Mouse (Mus musculus) liver, embryonic 11.5 days (tissue): ENCODE results near the gene Esrrg. TPM values are rescaled to one million over a fixed set of nuclear protein-coding genes. Genes with fewer than 3 reads are reported as not detected.

ENCODE experiments used
- ATAC-seq: fragments of 200-750 bp; cut with Nextera tagmentation; replicated peaks from 2 replicates; pipeline ENCODE4 v1.8.0; 2017; ENCODE audit warnings: moderate number of reproducible peaks, mild to moderate bottlenecking, moderate TSS enrichment, moderate library complexity; ENCODE audit not compliant: low FRiP score
- DNase-seq: peaks from one replicate; pipeline ENCODE4 v3.0.0-alpha.2; 2017; ENCODE audit warnings: low spot score
- H3K27ac ChIP-seq: fragments of 300-500 bp; sonication (generic); 2 replicates; pipeline ENCODE4 v1.5.1; 2014; ENCODE audit warnings: mild to moderate bottlenecking, low read depth, low read length, control low read depth
- H3K27me3 ChIP-seq: fragments of 300-500 bp; sonication (generic); replicated peaks from 2 replicates; pipeline ENCODE4 v1.6.1; 2014; ENCODE audit warnings: low read length, mixed read lengths; ENCODE audit not compliant: control insufficient read depth, insufficient read depth
- H3K36me3 ChIP-seq: fragments of 300-500 bp; sonication (generic); 2 replicates; pipeline ENCODE4 v1.6.1; 2014; ENCODE audit warnings: mild to moderate bottlenecking, low read length, moderate library complexity, mixed read lengths; ENCODE audit not compliant: control insufficient read depth, insufficient read depth
- H3K4me1 ChIP-seq: fragments of 300-500 bp; sonication (generic); replicated peaks from 2 replicates; pipeline ENCODE4 v1.6.1; 2014; ENCODE audit warnings: low read length, mixed read lengths; ENCODE audit not compliant: control insufficient read depth, insufficient read depth
- H3K4me2 ChIP-seq: fragments of 300-500 bp; sonication (generic); 2 replicates; pipeline ENCODE4 v1.6.1; 2014; ENCODE audit warnings: mild to moderate bottlenecking, control low read depth, moderate library complexity
- H3K4me3 ChIP-seq: fragments of 300-500 bp; sonication (generic); 2 replicates; pipeline ENCODE4 v1.5.1; 2014; ENCODE audit warnings: low read depth, low read length, control low read depth
- H3K9ac ChIP-seq: fragments of 300-500 bp; sonication (generic); 2 replicates; pipeline ENCODE4 v1.6.1; 2014; ENCODE audit warnings: low read depth, low read length, control low read depth
- H3K9me3 ChIP-seq: fragments of 300-500 bp; sonication (generic); 2 replicates; pipeline ENCODE4 v1.6.1; 2016; ENCODE audit warnings: low read length, inconsistent platforms, mixed read lengths; ENCODE audit not compliant: control insufficient read depth
- WGBS: fragments of 180-500 bp; shearing (Covaris S2); extraction: QIAGEN DNeasy Blood & Tissue Kit; methylation state at CpG from one replicate; pipeline ENCODE4 v1.1.7; 2014; 5-methylcytosine and 5-hydroxymethylcytosine counted together
- polyA plus RNA-seq: library from polyadenylated mRNA; unstranded; fragments of >200 nt; fragmentation: Nextera tagmentation; extraction: Ambion mirVana; gene quantifications from 2 replicates; pipeline ENCODE4 v1.2.1, GENCODE M21; 2014

Esrrg gene
- 0.55 and 0.95 TPM in 2 replicates for polyA plus RNA-seq

GRCm38 (mm10) chr1:187608261-187608921 lies at the start of gene Esrrg:
TSS of gene Esrrg (plus strand) at chr1:187608791.
- H3K27ac ChIP-seq, result no peak within 1 kb of the TSS
- H3K36me3 ChIP-seq, result no peaks in the 10 kb centered on the region
- peaks cover 87% of the 10 kb centered on the region for H3K27me3 ChIP-seq
- H3K4me1 ChIP-seq, result no peaks in the 10 kb centered on the region
- ATAC-seq, result no peak
- peak within 1 kb of the TSS; percentile 46 for H3K4me3 ChIP-seq
- 2% methylated on average over 21 of the region's 21 CpGs for whole genome bisulfite sequencing
- H3K9ac ChIP-seq, result no peak within 1 kb of the TSS
- DNase-seq, result peak; percentile 49
- H3K9me3 ChIP-seq, result no peaks in the 10 kb centered on the region
- peak within 1 kb of the TSS; percentile 73 for H3K4me2 ChIP-seq

DNA sequence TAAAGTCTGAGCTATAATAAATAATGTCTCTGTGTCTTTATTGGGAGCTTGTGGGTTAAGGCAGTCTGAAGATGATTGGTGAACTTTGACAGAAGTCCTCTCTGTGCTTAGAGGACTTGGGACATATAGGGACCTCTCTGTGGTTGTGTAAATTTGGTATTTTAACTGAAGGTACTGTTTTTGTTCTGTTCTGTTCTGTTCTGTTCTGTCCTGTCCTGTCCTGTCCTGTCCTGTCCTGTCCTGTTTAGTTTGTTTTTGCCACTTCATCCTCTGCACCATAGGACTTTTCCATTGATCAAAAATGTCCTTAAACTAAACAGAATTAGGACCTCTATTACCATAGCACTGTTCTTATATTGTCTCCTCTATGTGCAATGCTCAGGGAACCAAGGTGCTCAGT lies 24.6 kb upstream of the Esrrg start:
- no peak for ATAC-seq
- no peak overlapping the region for H3K4me2 ChIP-seq
- no peaks in the 10 kb centered on the region for H3K36me3 ChIP-seq
- DNase-seq, result no peak
- H3K27ac ChIP-seq, result no peak overlapping the region
- H3K4me3 ChIP-seq, result no peak overlapping the region
- no peaks in the 10 kb centered on the region for H3K4me1 ChIP-seq
- no peaks in the 10 kb centered on the region for H3K9me3 ChIP-seq
- H3K27me3 ChIP-seq, result no peaks in the 10 kb centered on the region
- H3K9ac ChIP-seq, result no peak overlapping the region

DNA sequence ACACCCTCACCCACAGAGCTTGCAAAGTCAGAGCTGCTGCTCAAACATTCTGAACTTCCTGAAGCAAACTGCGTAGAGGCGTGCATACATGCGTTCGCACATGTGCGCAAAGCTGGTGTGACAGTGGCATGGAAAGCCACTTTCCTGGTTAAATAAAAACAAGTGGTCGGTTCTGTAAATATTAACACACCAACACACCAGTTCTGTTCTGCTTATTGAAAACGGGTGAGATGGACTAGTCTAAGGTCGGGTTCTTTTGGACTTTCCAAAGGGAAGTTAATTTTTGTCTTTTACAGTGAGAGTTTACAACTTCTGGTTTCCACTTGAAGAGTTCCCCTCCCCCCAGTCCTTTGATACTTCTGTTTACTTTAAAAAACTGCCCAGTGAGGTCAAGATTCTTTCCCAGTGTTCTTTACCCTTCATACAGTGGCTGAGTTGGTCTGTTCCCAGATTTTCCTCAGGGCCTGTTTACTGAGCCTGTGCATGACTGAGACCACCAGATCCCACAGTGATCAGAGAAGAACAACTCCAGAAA lies 22.0 kb upstream of the Esrrg start:
- ATAC-seq, result no peak
- no peak for DNase-seq
- H3K4me1 ChIP-seq, result no peaks in the 10 kb centered on the region
- WGBS, result 82% methylated on average over 8 of the region's 8 CpGs
- H3K27me3 ChIP-seq, result no peaks in the 10 kb centered on the region
- no peak overlapping the region for H3K4me3 ChIP-seq
- no peak overlapping the region for H3K4me2 ChIP-seq
- no peak overlapping the region for H3K9ac ChIP-seq
- H3K9me3 ChIP-seq, result no peaks in the 10 kb centered on the region
- no peaks in the 10 kb centered on the region for H3K36me3 ChIP-seq
- no peak overlapping the region for H3K27ac ChIP-seq

- Histone ChIP-seq H3K27me3 (peaks cover 49% of the 10 kb centered on the region), H3K4me3 (no peak overlapping the region)
- 42% methylated on average over 2 of the region's 2 CpGs for WGBS
Observed at GRCm38 (mm10) chr1:187602942-187603341, 5.6 kb upstream of the Esrrg start.

GRCm38 (mm10) chr1:187604063-187604484 lies 4.5 kb upstream of the Esrrg start:
- H3K9me3 ChIP-seq, result no peaks in the 10 kb centered on the region
- H3K27ac ChIP-seq, result no peak overlapping the region
- DNase-seq (no peak), ATAC-seq (no peak)
- peaks cover 60% of the 10 kb centered on the region for H3K27me3 ChIP-seq
- H3K4me2 ChIP-seq, result peak overlapping the region; percentile 33
- 4% methylated on average over 11 of the region's 11 CpGs for WGBS
- no peak overlapping the region for H3K9ac ChIP-seq
- H3K4me1 ChIP-seq, result no peaks in the 10 kb centered on the region
- H3K36me3 ChIP-seq, result no peaks in the 10 kb centered on the region
- no peak overlapping the region for H3K4me3 ChIP-seq

More at GRCm38 (mm10) chr1:187602942-187603341, 5.6 kb upstream of the Esrrg start:
- no peak for DNase-seq
- H3K4me1 ChIP-seq, result no peaks in the 10 kb centered on the region
- H3K9me3 ChIP-seq, result no peaks in the 10 kb centered on the region
- H3K4me2 ChIP-seq, result no peak overlapping the region
- H3K27ac ChIP-seq, result no peak overlapping the region
- H3K36me3 ChIP-seq, result no peaks in the 10 kb centered on the region
- ATAC-seq, result no peak
- H3K9ac ChIP-seq, result no peak overlapping the region

GRCm38 (mm10) chr1:187604691-187605310 lies 3.8 kb upstream of the Esrrg start:
- Histone ChIP-seq H3K4me1 (no peaks in the 10 kb centered on the region), H3K27ac (no peak overlapping the region), H3K4me3 (no peak overlapping the region), H3K27me3 (peaks cover 67% of the 10 kb centered on the region), H3K36me3 (no peaks in the 10 kb centered on the region), H3K9ac (no peak overlapping the region), H3K9me3 (no peaks in the 10 kb centered on the region), H3K4me2 (0 out of 2 replicates have a peak overlapping the region, but pooled peaks have one; percentile 17)
- 6% methylated on average over 24 of the region's 24 CpGs for WGBS
- DNase-seq (peak; percentile 31), ATAC-seq (no peak)

GRCm38 (mm10) chr1:187605391-187606270 lies 3.0 kb upstream of the Esrrg start:
- Histone ChIP-seq H3K9ac (no peak overlapping the region), H3K4me2 (peak overlapping the region; percentile 17; the same call in 1 of the 2 replicates), H3K27me3 (peaks cover 76% of the 10 kb centered on the region), H3K4me3 (no peak overlapping the region), H3K4me1 (no peaks in the 10 kb centered on the region), H3K9me3 (no peaks in the 10 kb centered on the region), H3K27ac (no peak overlapping the region), H3K36me3 (no peaks in the 10 kb centered on the region)
- DNase-seq (peak; percentile 38), ATAC-seq (no peak)
- 4% methylated on average over 32 of the region's 32 CpGs for WGBS

DNA sequence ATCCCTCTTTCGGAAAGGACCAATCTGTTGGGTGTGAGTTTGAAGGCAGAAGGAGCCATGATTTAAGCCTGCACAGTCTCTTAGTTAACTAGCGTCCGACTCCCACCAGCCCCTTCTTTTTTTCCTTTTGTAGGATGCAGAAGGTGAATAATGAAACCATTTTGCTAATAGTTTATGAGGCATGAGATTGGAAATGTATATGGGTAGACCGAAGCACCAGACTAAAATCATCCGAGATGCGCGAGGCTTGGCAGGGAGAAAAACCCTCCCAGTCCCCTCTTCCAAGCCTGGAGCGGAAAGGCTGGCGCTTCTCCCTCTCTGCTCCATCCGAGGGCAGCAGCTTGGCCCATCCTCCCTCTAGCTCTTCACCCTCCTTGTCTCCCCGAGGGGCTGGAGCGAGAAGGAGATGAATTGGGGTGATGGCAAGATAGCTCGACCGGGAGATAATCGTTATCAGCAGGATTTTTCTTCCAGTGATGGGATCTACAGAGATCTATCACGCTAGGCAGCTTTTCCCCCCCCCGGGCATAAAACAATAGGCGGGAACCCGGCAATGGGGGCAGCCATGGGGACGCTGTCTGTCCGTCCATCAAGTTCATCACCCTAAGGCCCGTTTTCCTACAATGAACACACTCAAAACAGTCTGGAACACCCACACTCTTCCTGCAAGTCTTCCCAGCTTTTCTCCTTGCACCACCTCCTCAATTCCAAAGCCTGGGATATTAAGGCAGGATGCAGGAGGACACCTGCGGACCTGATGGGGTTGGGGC lies 2.1 kb upstream of the Esrrg start:
- Histone ChIP-seq H3K36me3 (no peaks in the 10 kb centered on the region), H3K27ac (no peak overlapping the region), H3K4me1 (no peaks in the 10 kb centered on the region), H3K9me3 (no peaks in the 10 kb centered on the region), H3K4me3 (no peak overlapping the region), H3K9ac (no peak overlapping the region), H3K4me2 (no peak overlapping the region), H3K27me3 (peaks cover 84% of the 10 kb centered on the region)
- DNase-seq, result no peak
- ATAC-seq, result no peak
- 5% methylated on average over 23 of the region's 23 CpGs for WGBS
